Mouse (Mus musculus): ENCODE data around the gene Dusp11. TPM values are rescaled to one million over a fixed set of nuclear protein-coding genes. Genes with fewer than 3 reads are reported as not detected.
"Not testable (repeated sequence)": the region's sequence is repeated elsewhere in the genome, so short reads cannot be mapped to it uniquely, and the experiment has no call there.

Gene Dusp11
- polyA plus RNA-seq, 1 experiment from 2014 or later, result 54.6 TPM

- H3K27me3 ChIP-seq (replicated peaks; ENCODE audit: control insufficient read depth, insufficient read depth, low read length), result no peaks in the 10 kb centered on the region
- no peak overlapping the region for H3K4me3 ChIP-seq (ENCODE audit: low read depth, low read length)
- H3K36me3 ChIP-seq (ENCODE audit: control insufficient read depth, insufficient read depth, low read length), result peaks cover 80% of the 10 kb centered on the region
- H3K4me2 ChIP-seq (ENCODE audit: low read depth, low read length), result no peak overlapping the region
- DNase-seq (ENCODE audit: low spot score) (no peak), ATAC-seq (ENCODE audit: low read depth) (no peak)
- no peak overlapping the region for H3K9ac ChIP-seq (ENCODE audit: low read depth, low read length)
- no peaks in the 10 kb centered on the region for H3K9me3 ChIP-seq (ENCODE audit: control insufficient read depth, low read length)
- no peak overlapping the region for H3K27ac ChIP-seq (replicated peaks; ENCODE audit: low read depth, low read length)
- 95% methylated on average over 1 of the region's 1 CpGs for WGBS
- H3K4me1 ChIP-seq (ENCODE audit: control insufficient read depth, insufficient read depth, low read length), result no peaks in the 10 kb centered on the region
Observed at GRCm38 (mm10) chr6:85926709-85927108, 34.8 kb downstream of the Dusp11 start.

- H3K9ac ChIP-seq (ENCODE audit: low read depth, low read length), result no peak overlapping the region
- no peaks in the 10 kb centered on the region for H3K4me1 ChIP-seq (ENCODE audit: control insufficient read depth, insufficient read depth, low read length)
- WGBS, result 93% methylated on average over 1 of the region's 1 CpGs
- H3K36me3 ChIP-seq (ENCODE audit: control insufficient read depth, insufficient read depth, low read length), result peaks cover 58% of the 10 kb centered on the region
- no peak overlapping the region for H3K27ac ChIP-seq (replicated peaks; ENCODE audit: low read depth, low read length)
- no peak overlapping the region for H3K4me2 ChIP-seq (ENCODE audit: low read depth, low read length)
- ATAC-seq (ENCODE audit: low read depth), result no peak
- no peak for DNase-seq (ENCODE audit: low spot score)
- no peaks in the 10 kb centered on the region for H3K27me3 ChIP-seq (replicated peaks; ENCODE audit: control insufficient read depth, insufficient read depth, low read length)
- no peaks in the 10 kb centered on the region for H3K9me3 ChIP-seq (ENCODE audit: control insufficient read depth, low read length)
- no peak overlapping the region for H3K4me3 ChIP-seq (ENCODE audit: low read depth, low read length)
Observed at GRCm38 (mm10) chr6:85923643-85924042, 37.8 kb downstream of the Dusp11 start.

- Histone ChIP-seq H3K9ac (ENCODE audit: low read depth, low read length) (no peak overlapping the region), H3K4me1 (ENCODE audit: control insufficient read depth, insufficient read depth, low read length) (peaks cover 11% of the 10 kb centered on the region), H3K4me2 (ENCODE audit: low read depth, low read length) (no peak overlapping the region), H3K36me3 (ENCODE audit: control insufficient read depth, insufficient read depth, low read length) (peaks cover 18% of the 10 kb centered on the region), H3K9me3 (ENCODE audit: control insufficient read depth, low read length) (no peaks in the 10 kb centered on the region), H3K27me3 (replicated peaks; ENCODE audit: control insufficient read depth, insufficient read depth, low read length) (no peaks in the 10 kb centered on the region), H3K27ac (replicated peaks; ENCODE audit: low read depth, low read length) (no peak overlapping the region), H3K4me3 (ENCODE audit: low read depth, low read length) (no peak overlapping the region)
- WGBS, result 85% methylated on average over 4 of the region's 4 CpGs
- ATAC-seq (ENCODE audit: low read depth) (no peak), DNase-seq (ENCODE audit: low spot score) (no peak)
Observed at GRCm38 (mm10) chr6:85919401-85919800, 42.1 kb downstream of the Dusp11 start.

GRCm38 (mm10) chr6:85918341-85918740 is 43.1 kb downstream of the Dusp11 start:
- Histone ChIP-seq H3K36me3 (ENCODE audit: control insufficient read depth, insufficient read depth, low read length) (peaks cover 11% of the 10 kb centered on the region), H3K4me1 (ENCODE audit: control insufficient read depth, insufficient read depth, low read length) (peaks cover 11% of the 10 kb centered on the region)
- H3K27ac ChIP-seq (replicated peaks; ENCODE audit: low read depth, low read length); ATAC-seq (ENCODE audit: low read depth); H3K9me3 ChIP-seq (ENCODE audit: control insufficient read depth, low read length); H3K27me3 ChIP-seq (replicated peaks; ENCODE audit: control insufficient read depth, insufficient read depth, low read length); H3K9ac ChIP-seq (ENCODE audit: low read depth, low read length); H3K4me3 ChIP-seq (ENCODE audit: low read depth, low read length); DNase-seq (ENCODE audit: low spot score); H3K4me2 ChIP-seq (ENCODE audit: low read depth, low read length): not testable (repeated sequence)
- 98% methylated on average over 3 of the region's 3 CpGs for WGBS

- ATAC-seq (ENCODE audit: low read depth) (no peak), DNase-seq (ENCODE audit: low spot score) (no peak)
- peak overlapping the region; percentile 78 for H3K9ac ChIP-seq (ENCODE audit: low read depth, low read length)
- H3K36me3 ChIP-seq (ENCODE audit: control insufficient read depth, insufficient read depth, low read length), result no peaks in the 10 kb centered on the region
- peak overlapping the region; percentile 58 for H3K4me3 ChIP-seq (ENCODE audit: low read depth, low read length)
- H3K27me3 ChIP-seq (replicated peaks; ENCODE audit: control insufficient read depth, insufficient read depth, low read length), result no peaks in the 10 kb centered on the region
- 78% methylated on average over 6 of the region's 6 CpGs for WGBS
- peaks cover 11% of the 10 kb centered on the region for H3K4me1 ChIP-seq (ENCODE audit: control insufficient read depth, insufficient read depth, low read length)
- H3K4me2 ChIP-seq (ENCODE audit: low read depth, low read length), result peak overlapping the region; percentile 84
- H3K9me3 ChIP-seq (ENCODE audit: control insufficient read depth, low read length), result no peaks in the 10 kb centered on the region
- peak overlapping the region; percentile 82; the same call in 1 of the 2 replicates for H3K27ac ChIP-seq (replicated peaks; ENCODE audit: low read depth, low read length)
Observed at GRCm38 (mm10) chr6:85916596-85916995, 44.9 kb downstream of the Dusp11 start.

GRCm38 (mm10) chr6:85915539-85916513 is 45.6 kb downstream of the Dusp11 start, which contains the start of gene Nat8f1:
Gene Nat8f1, minus strand, starts transcription at chr6:85915687.
- peak; percentile 98 for ATAC-seq (ENCODE audit: low read depth)
- under 1% methylated on average over 47 of the region's 61 CpGs for WGBS
- Histone ChIP-seq H3K27ac (replicated peaks; ENCODE audit: low read depth, low read length) (peak within 1 kb of the TSS; percentile 82), H3K4me1 (ENCODE audit: control insufficient read depth, insufficient read depth, low read length) (peaks cover 11% of the 10 kb centered on the region), H3K4me2 (ENCODE audit: low read depth, low read length) (peak within 1 kb of the TSS; percentile 84), H3K9ac (ENCODE audit: low read depth, low read length) (peak within 1 kb of the TSS; percentile 78), H3K4me3 (ENCODE audit: low read depth, low read length) (peak within 1 kb of the TSS; percentile 58)
- peak; percentile 96 for DNase-seq (ENCODE audit: low spot score)
- not testable (repeated sequence) for H3K9me3 ChIP-seq (ENCODE audit: control insufficient read depth, low read length); H3K36me3 ChIP-seq (ENCODE audit: control insufficient read depth, insufficient read depth, low read length); H3K27me3 ChIP-seq (replicated peaks; ENCODE audit: control insufficient read depth, insufficient read depth, low read length)

- peak overlapping the region; percentile 78 for H3K9ac ChIP-seq (ENCODE audit: low read depth, low read length)
- H3K4me2 ChIP-seq (ENCODE audit: low read depth, low read length), result peak overlapping the region; percentile 84
- 2% methylated on average over 11 of the region's 11 CpGs for WGBS
- H3K4me3 ChIP-seq (ENCODE audit: low read depth, low read length), result peak overlapping the region; percentile 58
- no peaks in the 10 kb centered on the region for H3K9me3 ChIP-seq (ENCODE audit: control insufficient read depth, low read length)
- peaks cover 11% of the 10 kb centered on the region for H3K4me1 ChIP-seq (ENCODE audit: control insufficient read depth, insufficient read depth, low read length)
- H3K27me3 ChIP-seq (replicated peaks; ENCODE audit: control insufficient read depth, insufficient read depth, low read length), result no peaks in the 10 kb centered on the region
- H3K36me3 ChIP-seq (ENCODE audit: control insufficient read depth, insufficient read depth, low read length), result no peaks in the 10 kb centered on the region
- no peak for ATAC-seq (ENCODE audit: low read depth)
- peak overlapping the region; percentile 82 for H3K27ac ChIP-seq (replicated peaks; ENCODE audit: low read depth, low read length)
- DNase-seq (ENCODE audit: low spot score), result peak; percentile 31
Observed at GRCm38 (mm10) chr6:85915141-85915538, 46.3 kb downstream of the Dusp11 start.

- ATAC-seq (ENCODE audit: low read depth), result no peak
- H3K4me2 ChIP-seq (ENCODE audit: low read depth, low read length), result no peak within 1 kb of the TSS
- 84% methylated on average over 3 of the region's 3 CpGs for WGBS
Observed at GRCm38 (mm10) chr6:85911587-85911986, 49.9 kb downstream of the Dusp11 start, which contains the start of gene Tprkb. Gene Tprkb, plus strand, starts transcription at chr6:85911865.

More at GRCm38 (mm10) chr6:85911587-85911986, 49.9 kb downstream of the Dusp11 start, which contains the start of gene Tprkb:
- no peak for DNase-seq (ENCODE audit: low spot score)
- H3K36me3 ChIP-seq (ENCODE audit: control insufficient read depth, insufficient read depth, low read length), result no peaks in the 10 kb centered on the region
- H3K27ac ChIP-seq (replicated peaks; ENCODE audit: low read depth, low read length), result no peak within 1 kb of the TSS
- H3K4me3 ChIP-seq (ENCODE audit: low read depth, low read length), result no peak within 1 kb of the TSS
- H3K9me3 ChIP-seq (ENCODE audit: control insufficient read depth, low read length), result no peaks in the 10 kb centered on the region
- H3K4me1 ChIP-seq (ENCODE audit: control insufficient read depth, insufficient read depth, low read length), result peaks cover 10% of the 10 kb centered on the region
- no peak within 1 kb of the TSS for H3K9ac ChIP-seq (ENCODE audit: low read depth, low read length)
- no peaks in the 10 kb centered on the region for H3K27me3 ChIP-seq (replicated peaks; ENCODE audit: control insufficient read depth, insufficient read depth, low read length)

All from embryonic facial prominence, embryonic 14.5 days (tissue).